Mouse (Mus musculus) bone marrow, adult 2 months (tissue): ENCODE data around the gene Srm.

Experiments used
- CTCF ChIP-seq: fragments of 200-500 bp; IDR thresholded peaks from 2 replicates; pipeline ENCODE4 v1.5.1; 2011; ENCODE audit warnings: low read length, control low read depth; ENCODE audit not compliant: control insufficient read depth, insufficient read depth
- POLR2A ChIP-seq: fragments of 200-500 bp; IDR thresholded peaks from 2 replicates; pipeline ENCODE4 v1.6.1; 2011; ENCODE audit warnings: low read depth, mild to moderate bottlenecking, control low read depth, low read length, borderline replicate concordance; ENCODE audit not compliant: control insufficient read depth

- TF ChIP-seq CTCF (peak; percentile 72), POLR2A (no peak)
These were observed 13.3 kb downstream of the Srm start for GRCm38 (mm10) chr4:148604541-148605165.
